Mouse (Mus musculus): ENCODE measurements around the gene Hist2h3c1. TPM values are rescaled to one million over a fixed set of nuclear protein-coding genes. Genes with fewer than 3 reads are reported as not detected.

Hist2h3c1 gene
- total RNA-seq, 2 experiments from 2014 or later, result 0.44 TPM; not detected in 1

DNA sequence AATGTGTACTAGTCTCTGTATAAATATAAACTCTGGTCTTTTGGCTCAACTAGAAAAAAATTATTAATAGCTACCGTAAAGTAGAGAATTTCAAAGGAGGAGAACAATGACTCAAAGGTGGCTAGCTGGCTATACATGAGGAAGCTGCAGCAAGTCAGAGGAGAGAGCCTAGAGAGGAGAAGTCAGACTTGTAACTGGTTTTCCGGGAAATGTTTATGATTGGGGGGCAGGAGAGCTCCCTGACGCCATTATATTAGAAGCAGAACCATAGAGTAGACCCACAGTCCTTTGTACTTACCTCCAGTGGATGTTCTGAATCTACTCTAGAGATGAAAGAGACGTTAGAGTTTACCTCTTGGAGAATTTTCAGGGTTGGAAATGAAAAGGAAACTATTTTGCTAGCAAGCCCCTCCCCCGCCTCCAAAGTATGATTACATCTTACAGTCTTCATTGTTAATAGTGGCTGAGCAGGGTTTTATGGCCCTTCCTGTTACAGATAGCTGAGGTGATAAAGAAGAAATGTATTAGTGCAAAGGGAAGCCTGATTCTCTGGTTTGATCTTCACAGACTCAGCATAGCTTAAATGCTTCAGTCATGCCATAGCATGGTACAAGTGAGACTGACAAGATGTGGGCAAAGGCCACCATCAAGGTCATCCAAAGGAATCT, 9.6 kb downstream of the Hist2h3c1 start:
- no peak for DNase-seq (ENCODE audit: low spot score in 2 of 2)

DNA sequence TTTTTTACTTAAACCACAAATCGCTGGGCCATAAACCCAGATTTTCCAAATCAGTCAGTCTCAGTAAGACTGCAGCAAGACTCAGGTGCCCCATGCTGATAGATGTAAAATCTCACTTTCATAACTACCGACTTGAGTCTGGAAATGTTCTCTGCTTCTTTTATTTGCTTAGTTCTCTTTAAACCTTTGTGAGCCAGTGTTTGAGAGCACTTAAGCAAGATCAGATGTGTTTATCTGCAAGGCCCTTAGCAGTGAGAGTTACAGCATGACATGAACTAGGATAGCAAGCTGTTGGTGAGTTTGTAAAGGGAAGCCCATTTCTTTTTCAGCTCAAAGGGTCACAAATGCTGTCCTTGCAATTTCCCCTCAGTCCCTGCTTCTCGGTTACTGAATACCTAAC, 10.7 kb downstream of the Hist2h3c1 start:
- no peak for DNase-seq (ENCODE audit: low spot score in 2 of 2)

DNA sequence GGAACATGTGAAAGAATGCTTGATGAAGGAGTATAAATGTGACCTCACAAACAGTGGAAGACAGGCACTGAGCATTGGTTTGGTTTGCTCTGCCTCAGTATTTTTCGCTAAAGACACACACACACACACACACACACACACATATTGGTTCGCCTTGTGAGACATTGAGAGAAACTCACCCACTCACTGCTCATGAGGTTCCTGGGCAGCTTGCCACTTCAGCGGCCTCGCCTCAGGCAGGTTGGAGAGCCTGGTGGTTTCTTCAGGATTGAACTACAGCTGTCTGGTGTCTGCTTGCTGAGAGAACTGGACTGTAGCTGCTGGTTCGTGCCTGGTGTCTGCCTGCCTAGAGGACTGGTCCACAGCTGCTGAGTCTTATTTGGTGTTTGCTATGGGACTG, 13.7 kb downstream of the Hist2h3c1 start:
- DNase-seq (ENCODE audit: low spot score in 2 of 2), result no peak

GRCm38 (mm10) chr3:96261623-96262022, 15.1 kb downstream of the Hist2h3c1 start:
- no peak for DNase-seq (ENCODE audit: low spot score in 2 of 2)

DNA sequence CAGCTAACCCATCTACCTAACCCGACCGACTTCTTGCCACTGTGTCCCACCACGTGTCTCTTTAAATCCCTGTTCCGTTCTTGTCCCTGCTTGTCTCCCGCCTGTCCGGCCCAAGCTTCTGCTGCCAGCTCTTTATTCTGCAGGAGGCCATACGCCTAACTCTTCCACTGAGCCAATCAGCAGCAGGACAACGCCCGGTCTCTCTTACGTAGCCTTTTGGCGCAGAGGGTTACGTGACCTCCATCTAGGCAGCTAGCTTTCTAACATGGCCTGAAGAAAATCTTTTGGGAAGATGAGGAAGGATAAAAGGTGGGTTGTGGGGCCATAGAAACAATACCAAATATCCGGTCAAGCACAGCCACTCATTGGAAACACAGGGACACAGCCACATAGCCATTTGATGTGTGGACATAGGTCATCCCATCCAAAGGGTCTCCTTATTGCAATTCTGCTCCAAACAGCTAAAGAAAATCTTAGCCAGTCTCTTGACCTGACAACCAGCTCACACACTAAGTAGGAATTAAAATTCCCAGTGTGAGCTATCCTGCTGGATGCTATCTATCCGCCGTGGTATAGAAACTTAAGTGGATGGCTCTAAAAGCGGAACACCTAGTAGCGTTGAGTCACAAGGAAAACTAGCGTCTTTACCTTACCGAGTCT, 15.9 kb downstream of the Hist2h3c1 start:
- peak; percentile 49 to 82 for DNase-seq (ENCODE audit: low spot score in 2 of 2)

- peak; percentile 83 to 92 for DNase-seq (ENCODE audit: low spot score in 2 of 2)
These were observed 16.6 kb downstream of the Hist2h3c1 start, which contains the start of gene Hist2h4 for GRCm38 (mm10) chr3:96262979-96263550. Hist2h4 (minus strand) TSS chr3:96263311.

DNA sequence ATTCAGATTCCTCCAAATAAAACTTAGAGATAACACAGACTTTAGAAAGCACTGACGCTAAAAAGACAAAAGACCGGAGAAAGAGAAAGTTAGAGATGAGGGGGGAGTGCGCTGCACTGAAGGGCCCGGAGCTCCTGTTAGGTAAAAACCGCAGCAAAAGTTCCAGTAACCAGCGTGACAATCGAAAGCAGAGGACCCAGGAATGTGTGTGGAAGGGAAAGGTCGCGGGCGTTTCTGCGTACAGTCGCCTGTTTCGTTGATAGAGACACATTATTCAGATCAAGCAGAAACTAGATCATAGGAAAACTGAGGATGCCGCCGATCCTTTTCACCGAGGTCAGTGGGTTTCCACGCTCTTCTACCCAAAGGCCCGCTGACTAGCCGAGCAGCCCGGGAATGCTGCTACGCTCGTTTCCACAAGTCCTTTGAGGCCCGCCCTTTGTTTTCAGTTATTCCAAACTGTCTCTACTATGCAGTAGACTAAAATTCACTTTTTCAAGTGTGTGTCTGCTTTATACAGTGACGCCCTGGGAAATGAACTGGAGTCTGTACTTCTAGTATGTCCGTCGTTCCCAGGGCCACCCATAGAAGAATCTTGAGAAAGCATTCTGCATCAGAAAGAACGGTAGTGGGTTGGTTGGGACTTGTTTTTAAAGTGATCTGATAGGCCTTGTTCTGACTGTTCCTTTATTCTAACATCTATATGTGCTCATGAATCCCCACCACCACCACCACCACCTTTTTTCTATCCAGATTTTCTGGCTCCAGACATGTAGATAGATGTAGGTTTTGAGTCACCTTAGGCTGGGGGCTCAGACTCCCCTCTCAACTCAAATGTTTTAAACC, 17.3 kb downstream of the Hist2h3c1 start:
- DNase-seq (ENCODE audit: low spot score in 2 of 2), result peak in 1 of 2 experiments; percentile 47

GRCm38 (mm10) chr3:96264404-96264949, 18.0 kb downstream of the Hist2h3c1 start:
- DNase-seq (ENCODE audit: low spot score in 2 of 2), result no peak

DNA sequence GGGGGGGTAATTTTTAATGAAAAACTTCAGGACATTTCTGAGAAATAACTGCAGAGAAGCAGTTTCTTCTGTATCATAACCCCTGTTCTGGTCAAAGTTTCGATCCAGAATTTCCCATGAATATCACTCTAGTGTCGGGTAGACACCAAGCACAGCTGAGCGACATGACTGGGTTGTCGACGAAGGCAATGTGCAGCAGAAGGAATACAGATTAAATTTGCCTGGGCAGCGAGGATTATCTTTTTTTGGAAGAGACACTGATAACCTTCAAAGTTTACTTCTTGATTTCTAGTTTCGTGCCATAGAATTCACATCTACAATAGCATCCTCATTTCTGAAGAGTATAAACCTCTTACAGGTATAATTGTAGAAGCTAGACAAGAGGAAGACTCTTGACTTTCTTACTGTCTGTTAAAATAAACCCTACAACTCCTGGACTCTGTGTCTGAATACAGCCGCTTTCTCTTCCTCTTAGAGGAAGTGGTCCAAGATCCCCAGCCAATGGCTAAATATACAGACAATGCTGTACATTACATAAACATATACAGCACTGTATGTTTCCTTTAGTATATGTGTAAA, 19.7 kb downstream of the Hist2h3c1 start:
- DNase-seq (ENCODE audit: low spot score in 2 of 2), result no peak

- DNase-seq (ENCODE audit: low spot score in 2 of 2), result no peak
These were observed 21.1 kb downstream of the Hist2h3c1 start for GRCm38 (mm10) chr3:96267541-96267940.

GRCm38 (mm10) chr3:96268051-96268775, 21.7 kb downstream of the Hist2h3c1 start, which contains the start of gene Hist2h3b:
Hist2h3b (plus strand) TSS chr3:96268654.
- DNase-seq (ENCODE audit: low spot score in 2 of 2), result peak; percentile 58 to 78

DNA sequence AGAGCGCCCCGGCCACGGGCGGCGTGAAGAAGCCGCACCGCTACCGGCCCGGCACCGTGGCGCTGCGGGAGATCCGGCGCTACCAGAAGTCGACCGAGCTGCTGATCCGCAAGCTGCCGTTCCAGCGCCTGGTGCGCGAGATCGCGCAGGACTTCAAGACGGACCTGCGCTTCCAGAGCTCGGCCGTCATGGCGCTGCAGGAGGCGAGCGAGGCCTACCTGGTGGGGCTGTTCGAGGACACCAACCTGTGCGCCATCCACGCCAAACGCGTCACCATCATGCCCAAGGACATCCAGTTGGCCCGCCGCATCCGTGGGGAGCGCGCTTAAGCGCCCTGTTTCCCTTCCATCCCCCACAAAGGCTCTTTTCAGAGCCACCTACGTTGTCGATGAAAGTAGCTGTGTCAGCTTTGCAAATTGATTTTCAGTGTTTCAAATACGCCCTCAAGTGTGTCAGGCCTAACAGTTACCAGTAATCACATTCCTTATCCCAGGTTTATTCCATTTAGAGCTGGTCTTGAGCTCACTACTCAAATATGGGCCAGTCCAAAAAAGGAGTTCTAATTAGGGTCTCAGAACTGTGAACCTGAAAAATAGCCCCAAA, 22.4 kb downstream of the Hist2h3c1 start:
- peak in 1 of 2 experiments; percentile 15 for DNase-seq (ENCODE audit: low spot score in 2 of 2)

DNA sequence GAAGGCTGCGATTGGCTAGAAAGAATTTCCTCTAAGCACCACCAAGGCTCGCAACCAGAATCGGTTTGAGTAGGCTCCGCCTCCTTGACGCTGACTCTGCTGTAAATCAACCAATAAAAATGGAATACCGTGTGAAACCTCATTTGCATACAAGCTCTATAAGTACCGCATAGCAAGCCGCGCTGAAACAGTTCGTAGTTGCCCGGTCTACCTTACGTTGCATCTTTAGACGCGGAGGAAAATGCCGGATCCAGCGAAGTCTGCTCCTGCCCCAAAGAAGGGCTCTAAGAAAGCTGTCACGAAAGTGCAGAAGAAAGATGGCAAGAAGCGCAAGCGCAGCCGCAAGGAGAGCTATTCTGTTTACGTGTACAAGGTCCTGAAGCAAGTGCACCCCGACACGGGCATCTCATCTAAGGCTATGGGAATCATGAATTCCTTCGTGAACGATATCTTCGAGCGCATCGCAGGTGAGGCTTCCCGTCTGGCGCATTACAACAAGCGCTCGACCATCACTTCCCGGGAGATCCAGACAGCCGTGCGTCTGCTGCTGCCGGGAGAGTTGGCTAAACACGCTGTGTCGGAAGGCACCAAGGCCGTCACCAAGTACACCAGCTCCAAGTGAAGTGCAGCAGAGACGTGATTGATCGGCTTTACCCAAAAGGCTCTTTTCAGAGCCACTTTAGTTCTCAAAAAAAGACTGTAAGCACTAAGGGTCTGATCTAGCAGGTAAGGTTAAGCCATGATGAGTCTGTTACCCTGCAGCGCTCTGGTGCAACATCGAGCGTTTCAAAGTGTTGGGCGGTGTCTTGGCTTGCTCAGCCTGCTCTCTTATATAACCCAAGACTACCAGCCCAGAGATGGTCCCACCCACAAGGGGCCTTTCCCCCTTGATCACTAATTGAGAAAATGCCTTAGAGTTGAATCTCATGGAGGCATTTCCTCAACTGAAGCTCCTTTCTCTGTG, 23.3 kb downstream of the Hist2h3c1 start, which contains the start of gene Hist2h2bb:
Gene Hist2h2bb, plus strand, starts transcription at position 242 of the 964 bp plus-strand sequence.
- peak; percentile 47 to 82 for DNase-seq (ENCODE audit: low spot score in 2 of 2)

- no peak for DNase-seq (ENCODE audit: low spot score in 2 of 2)
These were observed 27.3 kb downstream of the Hist2h3c1 start for GRCm38 (mm10) chr3:96273591-96274465.

GRCm38 (mm10) chr3:96277428-96277799, 30.9 kb downstream of the Hist2h3c1 start:
- DNase-seq (ENCODE audit: low spot score in 2 of 2), result peak in 1 of 2 experiments; percentile 55

DNA sequence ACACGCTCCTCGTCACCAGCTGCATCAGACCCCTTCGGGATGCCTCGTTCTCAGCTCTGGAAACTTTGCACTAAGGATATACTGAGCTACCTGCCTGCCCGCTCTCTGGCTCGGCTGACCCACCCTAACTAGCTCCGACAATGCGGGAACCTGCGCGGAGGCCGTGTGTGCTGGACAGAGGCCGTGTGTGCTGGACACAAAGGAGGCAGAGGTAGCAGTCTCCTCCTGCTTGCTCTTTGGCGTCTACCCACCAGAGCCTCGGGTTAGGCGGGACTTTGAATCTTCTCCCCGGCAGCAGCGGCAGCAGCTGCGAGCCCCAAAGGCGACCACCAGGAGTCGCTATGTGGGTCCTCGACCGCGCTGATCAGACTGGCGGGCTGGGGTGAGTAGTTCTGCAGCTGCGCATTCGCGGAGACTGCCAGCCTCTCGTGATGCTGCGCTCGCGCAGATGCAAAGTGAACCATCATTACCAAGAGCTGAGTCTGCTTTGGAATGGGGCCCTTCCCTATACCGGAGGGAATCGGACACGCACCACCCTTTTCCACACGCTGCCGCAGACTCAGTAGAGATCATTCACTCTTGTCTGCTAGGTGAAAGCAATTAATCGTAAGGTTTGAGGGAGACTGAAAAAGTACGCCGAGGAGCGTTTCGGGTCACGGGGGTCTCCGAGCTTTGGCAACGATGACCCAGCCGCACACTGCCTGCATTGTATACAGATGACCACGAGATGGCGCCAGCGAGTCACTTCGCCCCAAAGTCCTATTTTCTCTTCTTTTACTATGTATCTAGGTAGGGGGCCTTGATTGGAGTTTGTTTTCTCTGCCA, 31.5 kb downstream of the Hist2h3c1 start:
- DNase-seq (ENCODE audit: low spot score in 2 of 2), result peak; percentile 87 to 95
